Mouse (Mus musculus) heart, embryonic 13.5 days (tissue): Measurements from ENCODE around the gene Egfr. TPM values are rescaled to one million over a fixed set of nuclear protein-coding genes. Genes with fewer than 3 reads are reported as not detected.

Experiments
- ATAC-seq: fragments of 200-750 bp; cut with Nextera tagmentation; 2 replicates; pipeline ENCODE4 v1.8.0; 2017; ENCODE audit warnings: moderate TSS enrichment; ENCODE audit not compliant: insufficient number of reproducible peaks, low FRiP score, low TSS enrichment; ENCODE audit errors: extremely low read depth
- H3K27ac ChIP-seq: fragments of 300-500 bp; sonication (generic); replicated peaks from 2 replicates; pipeline ENCODE4 v1.5.1; 2015; ENCODE audit warnings: moderate library complexity, mild to moderate bottlenecking, inconsistent platforms
- H3K27me3 ChIP-seq: fragments of 300-500 bp; sonication (generic); replicated peaks from 2 replicates; pipeline ENCODE4 v1.6.1; 2015; ENCODE audit warnings: mild to moderate bottlenecking, inconsistent platforms
- H3K36me3 ChIP-seq: fragments of 300-500 bp; sonication (generic); 2 replicates; pipeline ENCODE4 v1.6.1; 2015; ENCODE audit warnings: mild to moderate bottlenecking, inconsistent platforms
- H3K4me1 ChIP-seq: fragments of 300-500 bp; sonication (generic); 2 replicates; pipeline ENCODE4 v1.6.1; 2015; ENCODE audit warnings: inconsistent platforms
- H3K4me2 ChIP-seq: fragments of 300-500 bp; sonication (generic); 2 replicates; pipeline ENCODE4 v1.6.1; 2015; ENCODE audit warnings: inconsistent platforms, mild to moderate bottlenecking, moderate library complexity
- H3K4me3 ChIP-seq: fragments of 300-500 bp; sonication (generic); 2 replicates; pipeline ENCODE4 v1.5.1; 2015; ENCODE audit warnings: moderate library complexity, mild to moderate bottlenecking, inconsistent platforms
- H3K9ac ChIP-seq: fragments of 300-500 bp; sonication (generic); 2 replicates; pipeline ENCODE4 v1.6.1; 2015; ENCODE audit warnings: inconsistent platforms, mild to moderate bottlenecking, moderate library complexity
- H3K9me3 ChIP-seq: fragments of 300-500 bp; sonication (generic); 2 replicates; pipeline ENCODE4 v1.6.1; 2016; ENCODE audit warnings: inconsistent platforms
- WGBS: fragments of 180-500 bp; shearing (Covaris S2); methylation state at CpG from one replicate; pipeline ENCODE4 v1.1.7; 2015; ENCODE audit warnings: mixed read lengths; 5-methylcytosine and 5-hydroxymethylcytosine counted together
- polyA plus RNA-seq: library from polyadenylated mRNA; unstranded; fragments of >200 nt; fragmentation: Nextera tagmentation; extraction: Ambion mirVana; gene quantifications from 2 replicates; pipeline ENCODE4 v1.2.1, GENCODE M21; 2015

Gene Egfr
- polyA plus RNA-seq, 1 experiment from 2014 or later: 2.5 TPM

- peaks cover 14% of the 10 kb centered on the region for H3K4me1 ChIP-seq
- H3K36me3 ChIP-seq: no peaks in the 10 kb centered on the region
- H3K27ac ChIP-seq: no peak overlapping the region
- H3K4me2 ChIP-seq: peak overlapping the region; percentile 96
- WGBS: 37% methylated on average over 18 of the region's 18 CpGs
- peak overlapping the region; percentile 73 for H3K4me3 ChIP-seq
- no peak for ATAC-seq
- no peaks in the 10 kb centered on the region for H3K9me3 ChIP-seq
- H3K27me3 ChIP-seq: peaks cover 70% of the 10 kb centered on the region
- H3K9ac ChIP-seq: peak overlapping the region; percentile 78
These were observed 1.4 kb downstream of the Egfr start for GRCm38 (mm10) chr11:16753154-16754040.

- H3K9ac ChIP-seq: no peak overlapping the region
- ATAC-seq: no peak
- H3K9me3 ChIP-seq: no peaks in the 10 kb centered on the region
- no peaks in the 10 kb centered on the region for H3K36me3 ChIP-seq
- WGBS: 64% methylated on average over 6 of the region's 6 CpGs
- no peaks in the 10 kb centered on the region for H3K4me1 ChIP-seq
- no peak overlapping the region for H3K4me3 ChIP-seq
- no peak overlapping the region for H3K4me2 ChIP-seq
- H3K27ac ChIP-seq: no peak overlapping the region
- peaks cover 27% of the 10 kb centered on the region for H3K27me3 ChIP-seq
These were observed 7.9 kb downstream of the Egfr start for GRCm38 (mm10) chr11:16759930-16760329.

GRCm38 (mm10) chr11:16761184-16761583 lies 9.2 kb downstream of the Egfr start:
- H3K9ac ChIP-seq: no peak overlapping the region
- 76% methylated on average over 2 of the region's 2 CpGs for WGBS
- no peaks in the 10 kb centered on the region for H3K36me3 ChIP-seq
- no peak overlapping the region for H3K4me2 ChIP-seq
- H3K9me3 ChIP-seq: no peaks in the 10 kb centered on the region
- no peak for ATAC-seq
- no peak overlapping the region for H3K4me3 ChIP-seq
- H3K27ac ChIP-seq: no peak overlapping the region
- H3K27me3 ChIP-seq: peaks cover 18% of the 10 kb centered on the region
- no peaks in the 10 kb centered on the region for H3K4me1 ChIP-seq

DNA sequence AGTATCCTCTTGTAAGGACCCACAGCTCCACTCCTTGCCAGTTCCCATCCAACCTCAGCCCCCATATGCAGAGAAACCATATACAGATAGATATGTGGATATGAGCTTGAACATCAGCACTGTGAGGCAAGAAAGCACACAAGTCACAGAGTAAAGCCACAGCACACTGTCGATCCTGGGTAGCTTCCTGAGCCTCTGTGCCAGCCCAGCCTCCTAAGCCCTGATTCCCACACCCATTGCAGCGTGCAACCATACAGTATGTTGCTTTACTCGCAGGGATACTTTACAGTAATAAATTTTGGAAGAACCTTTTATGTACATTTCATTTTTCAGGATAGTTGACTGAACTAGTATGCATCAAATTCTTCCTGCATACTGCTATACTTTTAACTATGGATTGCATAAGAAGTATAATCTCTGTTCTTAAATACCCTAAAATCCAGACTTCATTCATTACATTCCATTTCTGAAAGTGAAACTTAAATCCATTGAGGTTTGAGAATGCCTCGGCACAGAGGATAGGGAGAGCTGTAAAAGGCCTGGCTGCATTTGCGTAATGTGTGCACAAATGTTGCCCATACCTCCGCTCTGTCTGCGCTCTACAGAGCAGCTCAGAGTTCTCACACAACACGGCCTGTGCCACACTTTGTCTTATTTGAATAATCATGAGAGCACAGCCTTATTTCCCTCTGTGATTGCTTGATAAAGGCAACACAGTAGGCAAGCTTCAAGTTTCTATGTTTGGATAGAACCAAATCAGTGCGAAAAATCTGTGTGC lies 14.2 kb downstream of the Egfr start:
- no peaks in the 10 kb centered on the region for H3K9me3 ChIP-seq
- H3K9ac ChIP-seq: no peak overlapping the region
- H3K36me3 ChIP-seq: no peaks in the 10 kb centered on the region
- H3K4me3 ChIP-seq: no peak overlapping the region
- 0 out of 2 replicates have a peak, but pooled peaks cover 4% of the 10 kb centered on the region for H3K27me3 ChIP-seq
- ATAC-seq: no peak
- peaks cover 23% of the 10 kb centered on the region for H3K4me1 ChIP-seq
- no peak overlapping the region for H3K4me2 ChIP-seq
- no peak overlapping the region for H3K27ac ChIP-seq
- 70% methylated on average over 9 of the region's 9 CpGs for WGBS

DNA sequence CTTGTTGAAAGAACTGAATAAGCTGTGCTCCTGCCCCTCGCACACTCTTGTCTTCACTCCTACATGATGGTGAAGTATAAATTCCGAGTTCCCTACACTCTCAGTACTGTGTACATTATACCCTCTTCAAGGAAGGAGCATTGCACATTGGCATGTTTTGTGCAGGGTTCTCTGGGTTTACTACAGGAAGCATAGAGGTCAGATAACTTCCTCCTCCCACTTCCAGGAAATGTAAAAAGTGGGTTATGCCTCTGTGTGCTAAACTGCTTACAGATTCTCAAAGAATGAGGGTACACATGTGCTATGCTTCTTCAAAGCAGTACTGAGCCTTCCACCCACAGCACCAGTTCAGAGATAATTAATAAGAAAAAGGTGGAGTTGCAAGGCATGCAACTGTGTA lies 16.0 kb downstream of the Egfr start:
- no peak overlapping the region for H3K9ac ChIP-seq
- H3K36me3 ChIP-seq: no peaks in the 10 kb centered on the region
- ATAC-seq: no peak

DNA sequence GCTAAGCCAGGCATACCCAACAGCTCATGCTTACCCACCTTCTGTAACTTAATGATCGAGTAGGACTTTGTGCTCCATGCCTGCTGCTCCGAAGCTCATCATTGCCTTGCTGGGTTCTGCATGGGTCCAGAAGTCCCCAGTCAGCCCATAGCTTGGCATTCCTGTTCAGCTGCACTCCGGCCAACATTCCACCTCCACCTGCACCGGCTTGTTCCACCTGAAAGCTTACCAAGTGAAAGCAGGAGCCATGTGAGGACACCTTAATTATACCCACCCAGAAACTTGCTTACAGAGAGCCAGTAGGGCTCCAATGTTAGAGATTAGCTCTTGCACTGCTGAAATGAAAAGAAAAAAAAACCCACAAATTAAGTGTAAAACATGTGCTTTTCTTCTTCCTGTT lies 17.3 kb downstream of the Egfr start:
- Histone ChIP-seq H3K9me3 (no peaks in the 10 kb centered on the region), H3K36me3 (no peaks in the 10 kb centered on the region), H3K27ac (no peak overlapping the region), H3K4me1 (peaks cover 34% of the 10 kb centered on the region), H3K4me3 (no peak overlapping the region), H3K9ac (no peak overlapping the region), H3K4me2 (no peak overlapping the region), H3K27me3 (0 out of 2 replicates have a peak, but pooled peaks cover 4% of the 10 kb centered on the region)
- WGBS: 78% methylated on average over 4 of the region's 4 CpGs
- ATAC-seq: no peak

More for the DNA sequence above, 16.0 kb downstream of the Egfr start:
- no peak overlapping the region for H3K27ac ChIP-seq
- H3K4me2 ChIP-seq: no peak overlapping the region
- H3K9me3 ChIP-seq: no peaks in the 10 kb centered on the region
- H3K27me3 ChIP-seq: 0 out of 2 replicates have a peak, but pooled peaks cover 4% of the 10 kb centered on the region
- H3K4me3 ChIP-seq: no peak overlapping the region
- 68% methylated on average over 2 of the region's 2 CpGs for WGBS
- peaks cover 33% of the 10 kb centered on the region for H3K4me1 ChIP-seq

DNA sequence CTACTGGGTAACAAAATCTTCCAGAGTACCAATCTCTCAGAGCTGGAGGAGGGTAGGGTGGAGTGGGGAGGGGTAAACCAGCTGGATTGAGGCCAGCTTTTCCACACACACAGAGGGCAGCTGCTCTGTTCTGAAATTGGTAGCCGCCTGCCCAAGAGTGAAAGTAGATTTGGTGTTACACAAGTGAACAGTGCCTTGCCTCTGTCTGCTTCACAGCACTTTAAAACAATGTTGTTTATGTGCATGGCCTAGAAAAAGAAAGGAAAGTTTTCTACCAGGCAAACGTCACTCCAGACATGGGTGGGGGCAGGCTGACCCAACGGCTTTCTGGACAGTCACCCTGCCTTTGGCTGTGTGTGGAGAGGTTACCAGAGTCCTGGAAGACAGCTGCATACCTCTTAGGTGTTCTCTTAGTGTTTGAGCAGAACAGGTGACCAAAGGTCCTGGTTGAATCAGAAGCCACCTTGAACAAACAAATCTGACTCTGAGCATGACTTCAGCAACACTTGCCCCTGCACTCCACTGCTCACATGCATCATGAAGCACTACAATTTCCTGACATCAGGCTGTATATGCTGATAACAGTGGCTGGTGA lies 17.8 kb downstream of the Egfr start:
- 53% methylated on average over 3 of the region's 3 CpGs for WGBS
- Histone ChIP-seq H3K9me3 (no peaks in the 10 kb centered on the region), H3K9ac (no peak overlapping the region), H3K36me3 (no peaks in the 10 kb centered on the region), H3K27ac (0 out of 2 replicates have a peak overlapping the region, but pooled peaks have one; percentile 2), H3K4me2 (no peak overlapping the region), H3K27me3 (0 out of 2 replicates have a peak, but pooled peaks cover 4% of the 10 kb centered on the region), H3K4me1 (peaks cover 34% of the 10 kb centered on the region), H3K4me3 (no peak overlapping the region)
- ATAC-seq: no peak

DNA sequence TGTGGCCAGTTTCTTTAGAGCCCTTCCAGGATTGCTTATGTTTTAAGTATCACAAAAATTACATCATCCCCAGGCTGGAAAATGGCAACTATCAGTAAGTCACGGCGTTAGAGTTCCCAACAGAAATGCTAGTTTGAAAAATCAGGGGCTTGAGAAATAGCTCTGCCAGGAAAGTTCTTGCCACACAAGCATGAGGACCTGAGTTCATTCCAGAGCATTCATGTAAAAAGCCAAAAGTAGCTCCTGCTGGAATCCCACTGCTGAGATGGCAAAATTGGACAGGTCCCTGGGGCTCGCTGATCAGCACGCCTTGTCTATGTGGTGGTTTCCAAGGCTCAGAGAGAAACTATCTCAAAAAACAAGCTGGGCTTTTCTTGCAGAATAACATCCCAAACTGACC lies 19.0 kb downstream of the Egfr start:
- Histone ChIP-seq H3K9ac (no peak overlapping the region), H3K4me2 (no peak overlapping the region), H3K27ac (no peak overlapping the region), H3K4me1 (peaks cover 34% of the 10 kb centered on the region), H3K36me3 (no peaks in the 10 kb centered on the region), H3K9me3 (no peaks in the 10 kb centered on the region), H3K4me3 (no peak overlapping the region), H3K27me3 (0 out of 2 replicates have a peak, but pooled peaks cover 4% of the 10 kb centered on the region)
- no peak for ATAC-seq
- 53% methylated on average over 4 of the region's 4 CpGs for WGBS

- no peak overlapping the region for H3K9ac ChIP-seq
- H3K4me3 ChIP-seq: no peak overlapping the region
- 0 out of 2 replicates have a peak, but pooled peaks cover 4% of the 10 kb centered on the region for H3K27me3 ChIP-seq
- no peaks in the 10 kb centered on the region for H3K36me3 ChIP-seq
- no peak for ATAC-seq
- H3K4me2 ChIP-seq: no peak overlapping the region
- WGBS: 11% methylated on average over 4 of the region's 4 CpGs
- no peaks in the 10 kb centered on the region for H3K9me3 ChIP-seq
- no peak overlapping the region for H3K27ac ChIP-seq
- H3K4me1 ChIP-seq: peaks cover 34% of the 10 kb centered on the region
These were observed 20.7 kb downstream of the Egfr start for GRCm38 (mm10) chr11:16772717-16773116.

DNA sequence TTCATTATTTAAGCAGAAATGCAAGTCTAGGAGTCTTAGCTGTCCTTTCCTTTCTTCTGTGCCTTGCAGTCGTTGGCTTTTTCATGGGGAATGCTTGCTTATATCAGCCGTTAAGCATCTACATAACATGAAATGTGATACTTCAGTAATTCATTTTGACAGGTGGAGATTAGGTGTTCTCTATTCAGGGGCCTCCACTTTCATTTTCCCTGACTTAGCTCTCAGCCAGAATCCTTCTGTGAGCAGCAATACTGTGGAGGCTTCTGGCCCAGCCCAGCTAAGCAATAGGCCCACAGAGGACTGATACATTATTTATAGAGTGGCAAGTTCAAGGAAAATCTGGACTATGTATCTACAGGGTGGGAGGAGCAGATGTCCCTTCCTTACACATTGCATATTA lies 25.0 kb downstream of the Egfr start:
- 69% methylated on average over 2 of the region's 2 CpGs for WGBS
- Histone ChIP-seq H3K36me3 (no peaks in the 10 kb centered on the region), H3K4me3 (no peak overlapping the region), H3K27ac (no peak overlapping the region), H3K9me3 (no peaks in the 10 kb centered on the region), H3K27me3 (no peaks in the 10 kb centered on the region), H3K4me1 (peaks cover 11% of the 10 kb centered on the region), H3K4me2 (no peak overlapping the region), H3K9ac (no peak overlapping the region)
- ATAC-seq: no peak

- Histone ChIP-seq H3K27me3 (no peaks in the 10 kb centered on the region), H3K4me2 (no peak overlapping the region), H3K9ac (no peak overlapping the region), H3K9me3 (no peaks in the 10 kb centered on the region), H3K27ac (no peak overlapping the region), H3K4me3 (no peak overlapping the region), H3K4me1 (peaks cover 15% of the 10 kb centered on the region), H3K36me3 (no peaks in the 10 kb centered on the region)
- no peak for ATAC-seq
- WGBS: 63% methylated on average over 2 of the region's 2 CpGs
These were observed 29.6 kb downstream of the Egfr start for GRCm38 (mm10) chr11:16781604-16782003.
